Mouse (Mus musculus) kidney, postnatal 14 days (tissue): Measurements from ENCODE around the gene Sh3rf1.

ENCODE experiments used
- DNase-seq: peaks from one replicate; pipeline ENCODE4 v3.0.0; 2022; ENCODE audit warnings: mixed read lengths

Sh3rf1 gene

GRCm38 (mm10) chr8:61224380-61225092, 864 bp downstream of the Sh3rf1 start:
- DNase-seq, result peak; percentile 68

GRCm38 (mm10) chr8:61225581-61226395, 2.1 kb downstream of the Sh3rf1 start:
- peak; percentile 52 for DNase-seq

GRCm38 (mm10) chr8:61226632-61227031, 3.0 kb downstream of the Sh3rf1 start:
- no peak for DNase-seq

GRCm38 (mm10) chr8:61228678-61229077, 5.0 kb downstream of the Sh3rf1 start:
- DNase-seq, result no peak

- DNase-seq, result no peak
Measured at GRCm38 (mm10) chr8:61229511-61230195, 6.0 kb downstream of the Sh3rf1 start.

GRCm38 (mm10) chr8:61230881-61231755, 7.4 kb downstream of the Sh3rf1 start:
- no peak for DNase-seq

- no peak for DNase-seq
Measured at GRCm38 (mm10) chr8:61235499-61235898, 11.8 kb downstream of the Sh3rf1 start.

- no peak for DNase-seq
Measured at GRCm38 (mm10) chr8:61236506-61237268, 13.0 kb downstream of the Sh3rf1 start.

GRCm38 (mm10) chr8:61239576-61239975, 15.9 kb downstream of the Sh3rf1 start:
- no peak for DNase-seq

- no peak for DNase-seq
Measured at GRCm38 (mm10) chr8:61241229-61241628, 17.6 kb downstream of the Sh3rf1 start.

- DNase-seq, result no peak
Measured at GRCm38 (mm10) chr8:61242896-61243295, 19.2 kb downstream of the Sh3rf1 start.

GRCm38 (mm10) chr8:61243491-61243890, 19.8 kb downstream of the Sh3rf1 start:
- DNase-seq, result no peak

GRCm38 (mm10) chr8:61244157-61244556, 20.5 kb downstream of the Sh3rf1 start:
- no peak for DNase-seq

- DNase-seq, result no peak
Measured at GRCm38 (mm10) chr8:61247270-61248025, 23.8 kb downstream of the Sh3rf1 start.

GRCm38 (mm10) chr8:61249511-61249910, 25.8 kb downstream of the Sh3rf1 start:
- no peak for DNase-seq

- no peak for DNase-seq
Measured at GRCm38 (mm10) chr8:61254196-61254595, 30.5 kb downstream of the Sh3rf1 start.

GRCm38 (mm10) chr8:61258828-61259227, 35.2 kb downstream of the Sh3rf1 start:
- DNase-seq, result no peak

GRCm38 (mm10) chr8:61259526-61259925, 35.9 kb downstream of the Sh3rf1 start:
- DNase-seq, result no peak

- DNase-seq, result no peak
Measured at GRCm38 (mm10) chr8:61260530-61260929, 36.9 kb downstream of the Sh3rf1 start.

GRCm38 (mm10) chr8:61261374-61261773, 37.7 kb downstream of the Sh3rf1 start:
- DNase-seq, result no peak

- DNase-seq, result peak; percentile 50
Measured at GRCm38 (mm10) chr8:61263691-61264090, 40.0 kb downstream of the Sh3rf1 start.
